Mouse (Mus musculus): Measurements from ENCODE around the gene Nfkb2.

Nfkb2 gene

GRCm38 (mm10) chr19:46304216-46304841, at the start of gene Nfkb2:
Gene Nfkb2 (plus strand): TSS chr19:46304320.
- peak; percentile 100 for DNase-seq

- no peak for DNase-seq
These were observed 39.4 kb upstream of the Nfkb2 start for GRCm38 (mm10) chr19:46264762-46265161.

DNA sequence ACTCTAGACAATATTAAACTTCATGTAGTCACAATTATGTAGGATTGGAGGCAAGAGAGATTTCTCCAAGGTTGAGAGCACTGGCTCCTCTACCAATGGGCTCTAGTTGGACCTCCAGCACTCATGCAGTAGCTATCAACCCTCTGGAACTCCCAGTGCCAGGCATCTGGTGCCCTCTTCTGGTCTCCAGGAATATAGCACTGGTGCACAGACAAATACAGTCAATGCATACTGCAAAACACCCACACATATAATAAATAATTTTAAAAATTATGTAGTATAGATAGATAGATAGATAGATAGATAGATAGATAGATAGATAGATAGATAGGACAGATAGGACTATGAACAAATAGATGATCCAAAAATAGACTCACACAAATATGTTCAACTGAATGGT, 28.8 kb upstream of the Nfkb2 start:
- no peak for DNase-seq

DNA sequence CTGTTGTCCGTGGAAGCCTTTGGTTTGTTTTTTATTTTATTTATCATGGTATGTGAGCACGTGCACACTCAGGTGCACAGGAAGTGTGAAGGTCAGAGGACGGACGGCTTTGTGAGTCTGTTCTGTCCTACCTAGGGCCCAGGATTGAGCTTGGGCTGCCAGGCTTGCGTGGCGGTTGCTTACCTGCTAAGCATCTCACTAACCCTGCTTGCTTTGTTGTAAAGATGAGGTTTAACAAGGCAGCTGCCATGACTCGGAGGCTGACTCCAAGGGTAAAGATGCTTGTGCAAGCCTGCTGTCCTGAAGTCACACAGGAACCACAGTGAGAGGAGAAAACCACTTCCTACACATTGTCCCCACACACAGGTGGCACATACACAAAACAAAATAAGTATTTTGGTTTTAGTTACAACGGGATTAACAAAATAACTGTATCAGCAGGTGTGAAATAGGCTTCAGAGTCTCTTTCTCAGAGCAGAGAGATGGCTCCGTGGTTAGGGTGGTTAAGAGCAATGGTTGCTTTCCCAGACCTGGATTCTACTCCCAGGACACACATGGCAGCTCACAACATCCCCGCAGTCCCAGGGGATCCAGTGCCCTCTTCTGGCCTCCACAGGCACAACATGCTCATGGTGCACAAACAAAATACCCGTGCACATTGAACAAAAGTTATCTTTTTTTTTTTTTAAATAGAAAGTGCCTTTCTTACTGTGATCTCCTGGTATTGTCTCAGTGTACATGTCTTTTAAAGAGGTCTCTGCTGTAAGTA, 21.9 kb upstream of the Nfkb2 start:
- DNase-seq = peak; percentile 58

- peak; percentile 48 for DNase-seq
These were observed 19.4 kb upstream of the Nfkb2 start for GRCm38 (mm10) chr19:46284686-46285085.

DNA sequence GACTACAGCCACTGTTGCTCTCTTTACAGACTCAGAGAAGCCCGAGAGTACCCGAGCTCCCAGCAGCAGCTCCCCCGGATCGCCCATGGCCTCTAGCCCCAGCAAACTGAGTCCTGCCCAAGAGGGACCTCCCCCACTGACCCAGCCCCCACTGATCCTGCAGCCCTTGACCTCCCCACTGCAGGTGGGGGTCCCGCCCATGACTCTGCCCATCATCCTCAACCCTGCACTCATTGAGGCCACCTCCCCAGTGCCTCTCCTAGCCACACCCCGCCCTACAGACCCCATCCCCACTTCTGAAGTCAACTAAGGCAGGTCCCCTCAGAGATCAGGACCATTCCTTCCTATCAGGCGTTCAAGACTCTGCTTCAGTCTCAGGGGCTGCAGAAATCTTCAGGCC, 18.5 kb upstream of the Nfkb2 start:
- DNase-seq = peak; percentile 87

DNA sequence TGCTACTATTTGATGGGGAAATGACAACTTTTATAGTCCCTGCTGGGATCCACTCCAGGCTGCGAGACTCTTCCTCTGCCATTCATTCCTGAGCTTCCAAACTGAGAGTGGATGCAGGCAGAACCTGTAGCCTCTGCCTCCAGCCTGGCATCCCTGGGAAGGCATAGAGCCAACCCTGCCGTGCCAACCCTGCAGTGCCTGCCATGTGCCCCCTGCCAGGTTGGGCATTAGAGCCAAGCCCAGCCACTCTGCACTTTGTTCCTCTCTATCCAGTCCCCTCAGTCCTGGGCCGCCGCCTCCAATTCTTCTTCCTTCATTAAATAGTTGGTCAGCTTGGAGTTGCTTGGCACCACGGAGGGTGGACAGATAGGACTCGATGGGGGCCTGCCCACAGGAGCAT, 18.1 kb upstream of the Nfkb2 start:
- DNase-seq = peak; percentile 92

DNA sequence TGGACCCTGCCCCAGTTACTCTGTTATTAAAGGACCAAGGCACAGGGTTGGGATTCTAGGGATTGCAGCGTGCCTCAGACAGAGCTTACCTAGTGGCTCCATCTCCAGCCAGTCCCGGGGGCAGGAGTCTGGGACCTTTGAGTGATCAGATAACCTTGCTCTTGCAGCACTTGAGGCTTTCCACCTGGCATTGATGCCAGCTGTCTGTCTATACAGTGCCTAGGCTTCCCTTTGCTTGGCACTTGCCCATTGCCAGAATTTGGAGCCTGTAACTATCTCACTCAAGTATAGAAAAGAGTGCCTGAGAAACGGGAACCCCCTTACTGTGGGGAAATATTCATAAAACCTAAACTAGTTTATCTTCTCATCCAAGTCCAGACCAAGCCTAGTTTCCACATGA, 17.2 kb upstream of the Nfkb2 start:
- peak; percentile 59 for DNase-seq

DNA sequence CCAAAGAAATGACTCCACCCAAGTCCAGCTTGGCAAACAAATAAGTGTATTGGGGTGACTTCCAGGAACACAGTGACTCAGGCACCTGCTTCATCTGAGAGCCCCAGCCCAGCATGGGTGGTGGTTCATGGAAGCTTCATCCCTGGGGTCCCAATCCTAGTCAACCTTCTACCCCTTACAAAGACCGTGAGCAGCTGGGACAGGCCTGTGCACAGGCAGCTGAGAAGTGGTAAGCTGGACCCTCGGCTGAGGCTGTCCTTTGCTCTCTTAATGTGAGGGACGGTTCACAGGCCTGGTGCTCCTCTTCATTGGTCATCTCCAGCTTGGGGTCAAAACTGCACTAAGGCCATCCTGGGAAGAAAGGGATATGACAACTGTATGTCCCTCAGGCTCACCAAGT, 16.6 kb upstream of the Nfkb2 start:
- peak; percentile 74 for DNase-seq

DNA sequence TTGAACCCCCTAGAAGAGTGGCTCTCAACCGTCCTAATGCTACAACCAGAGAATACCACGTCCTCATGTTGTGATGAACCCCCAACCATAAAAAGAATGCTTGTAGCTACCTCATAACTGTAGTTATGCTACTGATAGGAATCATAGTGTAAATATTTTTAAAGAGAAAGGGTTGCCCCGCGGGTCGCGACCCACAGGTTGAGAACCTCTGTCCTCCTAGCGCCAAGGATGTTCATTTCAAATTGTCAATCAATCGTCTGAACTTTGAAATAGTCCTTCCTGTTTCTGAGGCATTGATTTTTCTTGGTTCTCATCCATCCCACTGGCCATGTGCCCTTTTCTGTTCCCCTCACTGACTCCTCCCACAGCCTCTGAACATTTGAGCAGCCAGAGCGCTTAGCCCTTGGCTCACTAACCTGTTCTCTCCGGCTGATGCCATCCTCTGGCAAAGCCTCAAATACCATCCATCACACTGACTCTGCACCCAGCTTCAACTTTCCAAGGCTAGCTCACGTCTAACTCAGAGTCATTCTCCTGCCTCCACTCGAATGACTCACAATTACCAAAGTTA, 13.5 kb upstream of the Nfkb2 start:
- peak; percentile 48 for DNase-seq

GRCm38 (mm10) chr19:46296938-46297337, 7.2 kb upstream of the Nfkb2 start:
- DNase-seq = peak; percentile 5

- DNase-seq = peak; percentile 84
These were observed 3.6 kb upstream of the Nfkb2 start for GRCm38 (mm10) chr19:46300294-46301045.

DNA sequence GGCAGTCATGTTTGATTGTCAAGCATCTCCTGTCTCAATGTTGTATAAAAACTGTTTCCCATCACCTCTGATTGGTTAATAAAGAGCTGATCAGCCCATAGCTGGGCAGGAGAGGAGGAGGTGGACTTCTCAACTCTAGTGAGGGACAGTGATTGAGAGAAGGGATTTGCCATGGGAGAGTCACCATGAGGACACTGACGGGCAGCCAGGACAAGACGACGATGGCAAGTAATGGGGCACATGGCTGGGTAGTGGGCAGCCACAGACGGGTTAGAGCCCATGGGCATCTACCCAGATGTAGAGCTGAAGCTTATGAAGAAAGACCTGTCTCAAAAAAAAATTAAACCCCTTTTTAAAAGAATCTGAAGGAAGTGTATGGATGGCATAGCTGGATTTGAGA, 1.6 kb upstream of the Nfkb2 start:
- DNase-seq = peak; percentile 88

DNA sequence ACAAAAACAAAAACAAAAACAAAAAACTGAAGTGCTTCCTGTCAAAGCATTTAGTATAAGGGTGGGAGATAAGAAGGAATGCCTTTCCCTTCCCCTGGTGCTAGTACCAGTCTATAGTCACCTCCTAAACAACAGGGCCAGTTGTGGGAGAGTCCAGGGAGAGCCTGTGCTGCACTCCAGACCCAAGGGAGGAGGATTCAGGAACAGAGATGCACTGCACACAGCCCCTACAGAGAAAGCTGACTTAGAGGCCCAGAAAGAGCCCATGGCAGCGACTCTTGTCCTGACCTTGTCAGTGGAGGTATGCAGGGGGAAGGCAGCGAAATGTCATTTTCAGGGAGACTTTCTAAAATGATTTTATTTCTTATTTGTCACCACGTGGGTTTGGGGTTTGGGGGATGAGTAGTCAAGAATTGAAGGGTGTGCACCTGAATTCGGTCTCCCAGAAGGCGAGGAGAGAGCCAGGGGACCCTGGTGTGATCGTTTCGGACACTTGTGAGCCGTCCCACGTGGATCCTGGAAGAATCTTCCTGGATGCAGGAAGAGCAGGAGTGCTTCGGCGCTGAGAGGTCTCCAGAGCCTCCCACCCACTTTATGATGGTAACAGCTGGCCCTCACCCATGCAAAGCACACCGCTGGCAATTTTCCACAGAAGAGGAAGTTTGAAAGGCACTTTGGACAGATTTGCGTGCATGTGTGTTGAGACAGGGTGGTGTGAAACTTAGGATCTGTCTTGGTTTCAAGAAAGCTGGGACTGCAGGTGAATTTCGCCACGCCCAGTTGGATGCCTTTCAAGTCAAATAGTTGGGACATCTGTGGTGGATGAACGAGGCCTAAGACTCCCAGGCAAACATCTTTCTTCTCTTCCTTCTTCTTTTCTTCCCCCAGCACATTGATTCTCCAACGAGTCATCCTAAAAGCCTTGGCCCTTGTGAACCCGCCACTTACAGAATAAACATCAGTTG, 587 bp upstream of the Nfkb2 start:
- peak; percentile 93 for DNase-seq

GRCm38 (mm10) chr19:46304908-46305333, 801 bp downstream of the Nfkb2 start:
- DNase-seq = no peak

- DNase-seq = peak; percentile 99
These were observed 1.5 kb downstream of the Nfkb2 start for GRCm38 (mm10) chr19:46305432-46306267.

GRCm38 (mm10) chr19:46306268-46306610, 2.1 kb downstream of the Nfkb2 start:
- peak; percentile 92 for DNase-seq

DNA sequence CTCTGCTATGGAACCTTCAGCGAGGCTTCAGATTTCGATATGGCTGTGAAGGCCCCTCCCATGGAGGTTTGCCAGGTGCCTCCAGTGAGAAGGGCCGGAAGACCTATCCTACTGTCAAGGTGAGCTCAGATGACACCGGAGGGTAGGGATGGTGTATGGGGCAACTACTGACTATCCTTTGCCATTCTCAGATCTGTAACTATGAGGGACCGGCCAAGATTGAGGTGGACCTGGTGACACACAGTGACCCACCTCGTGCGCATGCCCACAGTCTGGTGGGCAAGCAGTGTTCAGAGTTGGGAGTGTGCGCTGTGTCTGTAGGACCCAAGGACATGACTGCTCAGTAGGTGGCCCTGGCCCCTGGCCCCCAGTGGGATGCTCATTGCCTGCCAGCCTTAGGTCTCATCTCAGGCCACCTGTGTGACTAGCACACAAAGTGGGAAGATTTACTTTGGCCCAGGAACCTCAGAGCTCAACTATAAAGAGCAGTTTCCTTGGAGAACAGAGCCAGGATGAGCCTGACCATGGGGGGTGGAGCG, 2.7 kb downstream of the Nfkb2 start:
- peak; percentile 91 for DNase-seq

GRCm38 (mm10) chr19:46307781-46308180, 3.7 kb downstream of the Nfkb2 start:
- DNase-seq = peak; percentile 89

DNA sequence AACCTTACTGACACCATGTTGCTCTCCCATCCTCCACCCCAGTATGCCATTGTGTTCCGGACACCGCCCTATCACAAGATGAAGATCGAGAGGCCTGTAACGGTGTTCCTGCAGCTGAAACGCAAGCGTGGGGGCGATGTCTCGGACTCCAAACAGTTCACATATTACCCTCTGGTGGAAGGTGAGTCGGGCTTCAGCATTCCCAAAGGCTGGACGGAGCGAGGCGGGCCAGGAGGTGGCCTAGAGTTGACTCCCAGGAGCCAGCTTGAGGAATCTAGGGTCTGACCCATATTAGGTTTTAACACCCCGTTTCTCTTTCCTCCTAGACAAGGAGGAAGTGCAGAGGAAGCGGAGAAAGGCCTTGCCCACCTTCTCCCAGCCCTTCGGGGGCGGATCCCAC, 4.2 kb downstream of the Nfkb2 start:
- DNase-seq = peak; percentile 93
